Mouse (Mus musculus): Measurements from ENCODE around the gene Lad1.
A peak's percentile ranks its signal among the peaks of the same experiment; 100 is the strongest.

Lad1 gene

GRCm38 (mm10) chr1:135846632-135847031, 28.2 kb downstream of the Lad1 start:
- no peak for DNase-seq (ENCODE audit: low spot score)

- DNase-seq (ENCODE audit: low spot score) = no peak
Measured at GRCm38 (mm10) chr1:135847139-135847562, 28.8 kb downstream of the Lad1 start.

- no peak for DNase-seq (ENCODE audit: low spot score)
Measured at GRCm38 (mm10) chr1:135847611-135848351, 29.4 kb downstream of the Lad1 start.

GRCm38 (mm10) chr1:135850722-135851512, 32.5 kb downstream of the Lad1 start:
- no peak for DNase-seq (ENCODE audit: low spot score)

- DNase-seq (ENCODE audit: low spot score) = no peak
Measured at GRCm38 (mm10) chr1:135852044-135852756, 33.8 kb downstream of the Lad1 start.

- DNase-seq (ENCODE audit: low spot score) = no peak
Measured at GRCm38 (mm10) chr1:135853200-135853599, 34.8 kb downstream of the Lad1 start.

GRCm38 (mm10) chr1:135854591-135855343, 36.4 kb downstream of the Lad1 start:
- no peak for DNase-seq (ENCODE audit: low spot score)

- no peak for DNase-seq (ENCODE audit: low spot score)
Measured at GRCm38 (mm10) chr1:135855344-135855687, 36.9 kb downstream of the Lad1 start.

- DNase-seq (ENCODE audit: low spot score) = no peak
Measured at GRCm38 (mm10) chr1:135856070-135856469, 37.7 kb downstream of the Lad1 start.

GRCm38 (mm10) chr1:135857137-135857775, 38.9 kb downstream of the Lad1 start:
- DNase-seq (ENCODE audit: low spot score) = no peak

GRCm38 (mm10) chr1:135858533-135858932, 40.1 kb downstream of the Lad1 start:
- no peak for DNase-seq (ENCODE audit: low spot score)

- DNase-seq (ENCODE audit: low spot score) = no peak
Measured at GRCm38 (mm10) chr1:135861091-135861490, 42.7 kb downstream of the Lad1 start.

- peak; percentile 16 for DNase-seq (ENCODE audit: low spot score)
Measured at GRCm38 (mm10) chr1:135861980-135862552, 43.7 kb downstream of the Lad1 start.

GRCm38 (mm10) chr1:135862561-135862960, 44.2 kb downstream of the Lad1 start:
- DNase-seq (ENCODE audit: low spot score) = no peak

GRCm38 (mm10) chr1:135863786-135864335, 45.5 kb downstream of the Lad1 start:
- DNase-seq (ENCODE audit: low spot score) = no peak

- DNase-seq (ENCODE audit: low spot score) = no peak
Measured at GRCm38 (mm10) chr1:135864830-135865229, 46.4 kb downstream of the Lad1 start.

GRCm38 (mm10) chr1:135865518-135866194, 47.3 kb downstream of the Lad1 start:
- DNase-seq (ENCODE audit: low spot score) = peak; percentile 49

- DNase-seq (ENCODE audit: low spot score) = no peak
Measured at GRCm38 (mm10) chr1:135868570-135868969, 50.2 kb downstream of the Lad1 start.

- DNase-seq (ENCODE audit: low spot score) = no peak
Measured at GRCm38 (mm10) chr1:135872991-135873390, 54.6 kb downstream of the Lad1 start.

- DNase-seq (ENCODE audit: low spot score) = no peak
Measured at GRCm38 (mm10) chr1:135877248-135877647, 58.9 kb downstream of the Lad1 start.
